Mouse (Mus musculus) liver, embryonic 15.5 days (tissue): ENCODE data around the gene Trpm4. TPM values are rescaled to one million over a fixed set of nuclear protein-coding genes. Genes with fewer than 3 reads are reported as not detected.

Experiments
- ATAC-seq: fragments of 200-750 bp; cut with Nextera tagmentation; 2 replicates; pipeline ENCODE4 v1.8.0; 2017; ENCODE audit warnings: moderate number of reproducible peaks, mild to moderate bottlenecking, moderate library complexity; ENCODE audit not compliant: insufficient read depth
- H3K27ac ChIP-seq: fragments of 300-500 bp; sonication (generic); replicated peaks from 2 replicates; pipeline ENCODE4 v1.5.1; 2015; ENCODE audit warnings: mild to moderate bottlenecking, inconsistent platforms
- H3K27me3 ChIP-seq: fragments of 300-500 bp; sonication (generic); 2 replicates; pipeline ENCODE4 v1.6.1; 2015; ENCODE audit warnings: mild to moderate bottlenecking, inconsistent platforms
- H3K36me3 ChIP-seq: fragments of 300-500 bp; sonication (generic); replicated peaks from 2 replicates; pipeline ENCODE4 v1.6.1; 2015; ENCODE audit warnings: moderate library complexity, mild to moderate bottlenecking, inconsistent platforms
- H3K4me1 ChIP-seq: fragments of 300-500 bp; sonication (generic); replicated peaks from 2 replicates; pipeline ENCODE4 v1.6.1; 2015; ENCODE audit warnings: inconsistent platforms
- H3K4me2 ChIP-seq: fragments of 300-500 bp; sonication (generic); 2 replicates; pipeline ENCODE4 v1.6.1; 2015; ENCODE audit warnings: moderate library complexity, mild to moderate bottlenecking, inconsistent platforms
- H3K4me3 ChIP-seq: fragments of 300-500 bp; sonication (generic); replicated peaks from 2 replicates; pipeline ENCODE4 v1.5.1; 2015; ENCODE audit warnings: mild to moderate bottlenecking, inconsistent platforms
- H3K9ac ChIP-seq: fragments of 300-500 bp; sonication (generic); 2 replicates; pipeline ENCODE4 v1.6.1; 2015; ENCODE audit warnings: moderate library complexity, mild to moderate bottlenecking, inconsistent platforms
- H3K9me3 ChIP-seq: fragments of 300-500 bp; sonication (generic); replicated peaks from 2 replicates; pipeline ENCODE4 v1.6.1; 2016; ENCODE audit warnings: inconsistent platforms
- WGBS: fragments of 180-500 bp; shearing (Covaris S2); methylation state at CpG from one replicate; pipeline ENCODE4 v1.1.7; 2015; ENCODE audit warnings: mixed read lengths; ENCODE audit not compliant: insufficient replicate concordance; 5-methylcytosine and 5-hydroxymethylcytosine counted together
- polyA plus RNA-seq: library from polyadenylated mRNA; unstranded; fragments of >200 nt; fragmentation: Nextera tagmentation; extraction: Ambion mirVana; gene quantifications from 2 replicates; pipeline ENCODE4 v1.2.1, GENCODE M21; 2015

The Trpm4 gene
- polyA plus RNA-seq, 1 experiment from 2014 or later = 1.3 TPM

- no peaks in the 10 kb centered on the region for H3K36me3 ChIP-seq
- ATAC-seq = no peak
- peaks cover 56% of the 10 kb centered on the region for H3K27me3 ChIP-seq
- WGBS = 62% methylated on average over 6 of the region's 6 CpGs
- no peaks in the 10 kb centered on the region for H3K9me3 ChIP-seq
- no peak overlapping the region for H3K9ac ChIP-seq
- no peak overlapping the region for H3K4me3 ChIP-seq
- peaks cover 14% of the 10 kb centered on the region for H3K4me1 ChIP-seq
- H3K4me2 ChIP-seq = no peak overlapping the region
- no peak overlapping the region for H3K27ac ChIP-seq
Measured at GRCm38 (mm10) chr7:45331502-45331901, 2.1 kb downstream of the Trpm4 start.

GRCm38 (mm10) chr7:45328841-45329475, 4.6 kb downstream of the Trpm4 start:
- no peak overlapping the region for H3K4me2 ChIP-seq
- H3K9ac ChIP-seq = no peak overlapping the region
- H3K4me3 ChIP-seq = no peak overlapping the region
- no peaks in the 10 kb centered on the region for H3K9me3 ChIP-seq
- peaks cover 31% of the 10 kb centered on the region for H3K27me3 ChIP-seq
- H3K36me3 ChIP-seq = no peaks in the 10 kb centered on the region
- WGBS = 68% methylated on average over 13 of the region's 13 CpGs
- peaks cover 14% of the 10 kb centered on the region for H3K4me1 ChIP-seq
- no peak overlapping the region for H3K27ac ChIP-seq
- no peak for ATAC-seq

DNA sequence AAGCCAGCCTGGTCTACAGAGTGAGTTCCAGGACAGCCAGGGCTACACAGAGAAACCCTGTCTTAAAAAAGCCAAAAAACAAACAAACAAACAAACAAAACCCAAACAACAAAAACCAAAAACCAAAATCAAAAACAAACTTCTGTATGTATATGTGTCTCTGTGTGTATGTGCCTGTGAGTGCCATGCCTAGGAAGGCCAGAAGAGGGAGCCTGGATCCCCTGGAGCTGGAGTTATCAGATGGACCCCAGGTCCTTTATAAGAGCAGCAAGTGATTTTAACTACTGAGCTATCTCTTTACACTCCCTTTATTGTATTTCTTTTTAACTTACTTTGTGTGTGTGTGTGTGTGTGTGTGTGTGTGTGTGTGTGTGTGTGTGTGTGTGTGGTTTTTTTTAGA, 7.8 kb downstream of the Trpm4 start:
- Histone ChIP-seq H3K9me3 (no peaks in the 10 kb centered on the region), H3K4me3 (no peak overlapping the region)

GRCm38 (mm10) chr7:45323069-45323468, 10.5 kb downstream of the Trpm4 start:
- Histone ChIP-seq H3K27ac (no peak overlapping the region), H3K4me1 (no peaks in the 10 kb centered on the region), H3K9me3 (no peaks in the 10 kb centered on the region), H3K9ac (no peak overlapping the region), H3K27me3 (no peaks in the 10 kb centered on the region), H3K4me3 (no peak overlapping the region), H3K36me3 (no peaks in the 10 kb centered on the region), H3K4me2 (no peak overlapping the region)
- WGBS = 62% methylated on average over 5 of the region's 5 CpGs
- ATAC-seq = no peak

More for the DNA sequence above, 7.8 kb downstream of the Trpm4 start:
- no peaks in the 10 kb centered on the region for H3K4me1 ChIP-seq
- no peak overlapping the region for H3K4me2 ChIP-seq
- H3K9ac ChIP-seq = no peak overlapping the region
- H3K36me3 ChIP-seq = no peaks in the 10 kb centered on the region
- H3K27me3 ChIP-seq = peaks cover under 1% of the 10 kb centered on the region; the same call in 1 of the 2 replicates
- ATAC-seq = no peak
- no peak overlapping the region for H3K27ac ChIP-seq

DNA sequence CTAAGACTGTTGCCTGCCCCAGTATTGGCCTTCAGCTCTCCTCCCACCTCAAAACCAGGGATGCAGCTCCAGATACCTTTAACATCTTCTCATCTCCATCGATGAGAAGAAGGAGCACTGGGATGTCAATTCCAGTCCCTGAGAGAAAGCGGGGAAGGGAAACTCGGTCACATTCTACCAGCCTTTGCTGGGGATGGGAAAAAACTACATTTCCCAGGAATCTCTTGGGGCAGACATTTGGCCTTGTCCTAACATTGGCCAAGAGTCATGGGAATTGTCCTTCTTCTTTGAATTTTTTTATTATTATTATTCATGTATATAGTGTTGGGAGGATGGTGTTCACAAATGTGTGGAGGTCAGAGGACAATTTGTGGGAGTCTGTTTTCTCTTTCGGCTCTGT, 11.3 kb downstream of the Trpm4 start:
- Histone ChIP-seq H3K27me3 (no peaks in the 10 kb centered on the region), H3K4me2 (no peak overlapping the region), H3K27ac (no peak overlapping the region), H3K9me3 (no peaks in the 10 kb centered on the region), H3K9ac (no peak overlapping the region), H3K4me1 (no peaks in the 10 kb centered on the region), H3K4me3 (no peak overlapping the region), H3K36me3 (no peaks in the 10 kb centered on the region)
- 77% methylated on average over 4 of the region's 4 CpGs for WGBS
- ATAC-seq = no peak

GRCm38 (mm10) chr7:45316536-45316935, 17.0 kb downstream of the Trpm4 start:
- Histone ChIP-seq H3K27me3 (no peaks in the 10 kb centered on the region), H3K4me3 (no peak overlapping the region), H3K36me3 (no peaks in the 10 kb centered on the region), H3K9me3 (no peaks in the 10 kb centered on the region), H3K9ac (no peak overlapping the region), H3K4me2 (no peak overlapping the region), H3K27ac (no peak overlapping the region), H3K4me1 (no peaks in the 10 kb centered on the region)
- no peak for ATAC-seq
- WGBS = 75% methylated on average over 14 of the region's 14 CpGs

DNA sequence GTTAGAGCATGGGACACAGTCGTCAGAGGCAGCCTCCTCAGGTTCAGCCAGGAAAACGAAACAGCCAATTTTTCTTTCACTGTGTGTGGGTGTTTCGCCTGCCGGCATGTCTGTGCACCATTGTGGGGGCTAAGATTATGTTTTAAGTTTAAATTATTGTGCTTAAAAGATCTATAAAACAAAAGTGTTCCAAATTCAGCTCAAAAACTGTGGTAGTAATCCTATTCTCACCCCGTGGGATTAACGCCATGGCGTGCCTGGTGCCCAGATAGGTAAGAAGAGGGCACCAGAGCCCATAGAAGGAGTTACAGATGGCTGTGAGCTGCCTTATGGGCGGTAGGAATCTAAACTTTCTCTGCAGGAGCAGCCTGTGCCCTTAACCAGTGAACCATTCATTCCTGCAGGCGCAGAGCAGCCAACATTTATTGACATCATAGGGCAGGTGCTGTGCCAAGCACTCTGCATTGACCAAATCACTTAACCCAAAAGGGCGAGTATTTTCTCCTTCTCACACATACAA, 18.3 kb downstream of the Trpm4 start:
- H3K27ac ChIP-seq = no peak overlapping the region
- no peak overlapping the region for H3K9ac ChIP-seq
- WGBS = 64% methylated on average over 10 of the region's 10 CpGs
- H3K36me3 ChIP-seq = no peaks in the 10 kb centered on the region
- H3K4me2 ChIP-seq = no peak overlapping the region
- H3K27me3 ChIP-seq = no peaks in the 10 kb centered on the region
- no peak overlapping the region for H3K4me3 ChIP-seq
- no peaks in the 10 kb centered on the region for H3K4me1 ChIP-seq
- H3K9me3 ChIP-seq = no peaks in the 10 kb centered on the region
- no peak for ATAC-seq

GRCm38 (mm10) chr7:45313495-45313894, 20.1 kb downstream of the Trpm4 start:
- Histone ChIP-seq H3K27ac (no peak overlapping the region), H3K36me3 (no peaks in the 10 kb centered on the region), H3K9ac (no peak overlapping the region), H3K4me3 (no peak overlapping the region), H3K27me3 (peaks cover 3% of the 10 kb centered on the region; the same call in 1 of the 2 replicates), H3K4me1 (no peaks in the 10 kb centered on the region), H3K9me3 (no peaks in the 10 kb centered on the region), H3K4me2 (no peak overlapping the region)
- WGBS = 43% methylated on average over 9 of the region's 9 CpGs
- ATAC-seq = no peak

DNA sequence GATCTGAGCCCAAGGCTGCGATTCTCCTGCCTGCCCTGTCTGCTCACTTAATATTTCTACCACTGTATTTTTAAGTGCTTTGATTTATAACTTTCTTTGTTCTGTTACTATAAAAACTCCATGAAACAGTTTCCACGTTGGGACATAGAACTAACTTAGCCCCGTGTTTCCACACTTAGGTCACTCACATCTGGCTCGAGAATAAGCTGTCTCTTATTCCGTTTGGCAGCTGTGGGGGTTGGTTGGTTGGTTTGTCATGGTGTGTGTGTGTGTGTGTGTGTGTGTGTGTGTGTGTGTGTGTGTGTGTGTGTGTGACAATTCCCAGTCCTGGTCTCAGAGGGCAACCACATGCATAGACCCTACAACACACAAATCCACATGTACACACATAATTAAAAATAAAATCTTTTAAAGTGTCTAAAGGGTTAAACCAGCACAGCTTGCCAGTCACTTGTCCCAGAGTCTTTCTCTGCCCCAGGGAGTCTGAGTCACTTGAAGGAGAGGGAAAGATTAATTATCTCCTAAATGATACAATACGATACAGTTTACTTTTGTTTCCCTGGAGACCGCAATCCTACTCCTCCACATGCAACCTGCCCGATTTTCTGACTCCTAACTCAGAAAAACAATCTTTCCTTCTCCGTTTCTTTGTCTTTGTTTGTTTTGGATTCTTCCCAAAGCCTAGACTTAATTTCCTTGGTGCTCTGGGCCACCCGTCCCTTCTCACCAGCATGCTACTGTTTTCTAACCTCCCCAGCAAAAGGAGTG, 20.7 kb downstream of the Trpm4 start:
- no peaks in the 10 kb centered on the region for H3K36me3 ChIP-seq
- H3K9me3 ChIP-seq = no peaks in the 10 kb centered on the region
- ATAC-seq = no peak
- H3K4me3 ChIP-seq = no peak overlapping the region
- H3K27me3 ChIP-seq = peaks cover 7% of the 10 kb centered on the region; the same call in 1 of the 2 replicates
- H3K27ac ChIP-seq = no peak overlapping the region
- no peak overlapping the region for H3K4me2 ChIP-seq
- H3K4me1 ChIP-seq = no peaks in the 10 kb centered on the region
- no peak overlapping the region for H3K9ac ChIP-seq
- WGBS = 46% methylated on average over 10 of the region's 10 CpGs

- no peak overlapping the region for H3K4me3 ChIP-seq
- H3K9ac ChIP-seq = no peak overlapping the region
- no peak for ATAC-seq
- H3K9me3 ChIP-seq = no peaks in the 10 kb centered on the region
- 42% methylated on average over 8 of the region's 8 CpGs for WGBS
- no peak overlapping the region for H3K27ac ChIP-seq
- H3K4me2 ChIP-seq = no peak overlapping the region
- H3K36me3 ChIP-seq = no peaks in the 10 kb centered on the region
- H3K4me1 ChIP-seq = no peaks in the 10 kb centered on the region
- H3K27me3 ChIP-seq = peaks cover 7% of the 10 kb centered on the region; the same call in 1 of the 2 replicates
Measured at GRCm38 (mm10) chr7:45312023-45312422, 21.6 kb downstream of the Trpm4 start.

GRCm38 (mm10) chr7:45309455-45309854, 24.1 kb downstream of the Trpm4 start:
- Histone ChIP-seq H3K36me3 (no peaks in the 10 kb centered on the region), H3K4me3 (no peak overlapping the region), H3K9me3 (no peaks in the 10 kb centered on the region), H3K4me1 (0 out of 2 replicates have a peak, but pooled peaks cover 4% of the 10 kb centered on the region), H3K4me2 (no peak overlapping the region), H3K27ac (no peak overlapping the region), H3K27me3 (peaks cover 7% of the 10 kb centered on the region; the same call in 1 of the 2 replicates), H3K9ac (no peak overlapping the region)
- WGBS = 12% methylated on average over 9 of the region's 9 CpGs
- no peak for ATAC-seq
